Mouse (Mus musculus) MEL (cell line): ENCODE measurements around the gene Rprd2. TPM values are rescaled to one million over a fixed set of nuclear protein-coding genes. Genes with fewer than 3 reads are reported as not detected.
A peak's percentile ranks its signal among the peaks of the same experiment; 100 is the strongest.

Source experiments
- DNase-seq: peaks from one replicate; pipeline ENCODE4 v3.0.0; 2011; ENCODE audit warnings: low read depth, low spot score
- H3K27ac ChIP-seq: 2 replicates; pipeline ENCODE4 v1.5.1; 2012; ENCODE audit warnings: low read depth, mild to moderate bottlenecking, control low read depth, low read length, moderate library complexity; ENCODE audit not compliant: control insufficient read depth
- H3K27me3 ChIP-seq, 2 experiments: fragments of 150-350 bp in 1 of 2; sonication (generic) in 1 of 2; 2 replicates each; pipeline ENCODE4 v1.6.1; 2012; ENCODE audit warnings: low read length in 2 of 2, mild to moderate bottlenecking in 2 of 2, improper control_type of control experiment in 1 of 2, moderate library complexity in 1 of 2; ENCODE audit not compliant: insufficient read depth in 2 of 2, control insufficient read depth in 1 of 2
- H3K36me3 ChIP-seq, 2 experiments: 2 replicates each; pipeline ENCODE4 v1.6.1; 2012 to 2014; ENCODE audit warnings: low read length in 2 of 2, improper control_type of control experiment in 1 of 2, inconsistent platforms in 1 of 2, mild to moderate bottlenecking in 1 of 2; ENCODE audit not compliant: insufficient read depth in 2 of 2, control insufficient read depth in 1 of 2
- H3K4me1 ChIP-seq, 2 experiments: fragments of 150-350 bp in 1 of 2; sonication (generic) in 1 of 2; 2 replicates each; pipeline ENCODE4 v1.6.1; 2012; ENCODE audit warnings: low read length in 2 of 2, improper control_type of control experiment in 1 of 2, mild to moderate bottlenecking in 1 of 2; ENCODE audit not compliant: insufficient read depth in 2 of 2, control insufficient read depth in 1 of 2
- H3K4me3 ChIP-seq, 2 experiments: fragments of 150-350 bp in 1 of 2; sonication (generic) in 1 of 2; 2 replicates each; pipeline ENCODE4 v1.5.1; 2012; ENCODE audit warnings: low read depth in 2 of 2, low read length in 2 of 2, mild to moderate bottlenecking in 2 of 2, moderate library complexity in 2 of 2, control low read depth in 1 of 2, improper control_type of control experiment in 1 of 2; ENCODE audit not compliant: control insufficient read depth in 1 of 2, insufficient read depth in 1 of 2
- H3K79me2 ChIP-seq: 2 replicates; pipeline ENCODE4 v1.6.1; 2012; ENCODE audit warnings: mild to moderate bottlenecking, low read length, moderate library complexity; ENCODE audit not compliant: control insufficient read depth, poor library complexity, insufficient read depth
- H3K9ac ChIP-seq: 2 replicates; pipeline ENCODE4 v1.6.1; 2012; ENCODE audit warnings: low read depth, mild to moderate bottlenecking, control low read depth, low read length, moderate library complexity; ENCODE audit not compliant: control insufficient read depth, poor library complexity, severe bottlenecking
- H3K9me3 ChIP-seq: fragments of 150-350 bp; sonication (generic); replicated peaks from 2 replicates; pipeline ENCODE4 v1.6.1; 2012; ENCODE audit warnings: mild to moderate bottlenecking, low read length, improper control_type of control experiment, moderate library complexity; ENCODE audit not compliant: insufficient read depth
- EP300 ChIP-seq, 2 experiments: IDR thresholded peaks; 2 replicates each; pipeline ENCODE4 v1.6.1; 2011; ENCODE audit warnings: improper control_type of control experiment in 2 of 2, low read length in 2 of 2, low read depth in 1 of 2, mild to moderate bottlenecking in 1 of 2
- GABPA ChIP-seq: IDR thresholded peaks from 2 replicates; pipeline ENCODE4 v1.6.1; 2012; ENCODE audit warnings: low read depth, mild to moderate bottlenecking, inconsistent platforms, low read length, improper control_type of control experiment, moderate library complexity
- GATA1 ChIP-seq: IDR thresholded peaks from 2 replicates; pipeline ENCODE4 v1.6.1; 2011; ENCODE audit warnings: low read depth, low read length, improper control_type of control experiment
- HCFC1 ChIP-seq: IDR thresholded peaks from 2 replicates; pipeline ENCODE4 v1.6.1; 2012; ENCODE audit warnings: low read depth, mild to moderate bottlenecking, inconsistent platforms, low read length, improper control_type of control experiment, moderate library complexity
- MAFK ChIP-seq: IDR thresholded peaks from 2 replicates; pipeline ENCODE4 v1.6.1; 2011; ENCODE audit warnings: low read depth, mild to moderate bottlenecking, low read length, improper control_type of control experiment, borderline replicate concordance
- MAX ChIP-seq: IDR thresholded peaks from 2 replicates; pipeline ENCODE4 v1.6.1; 2011; ENCODE audit warnings: low read length, improper control_type of control experiment
- MXI1 ChIP-seq: IDR thresholded peaks from 2 replicates; pipeline ENCODE4 v1.6.1; 2011; ENCODE audit warnings: mild to moderate bottlenecking, low read depth, low read length, improper control_type of control experiment
- MYB ChIP-seq: IDR thresholded peaks from 2 replicates; pipeline ENCODE4 v1.6.1; 2011; ENCODE audit warnings: mild to moderate bottlenecking, low read depth, low read length, improper control_type of control experiment
- NELFE ChIP-seq: IDR thresholded peaks from 2 replicates; pipeline ENCODE4 v1.6.1; 2011; ENCODE audit warnings: low read depth, low read length, improper control_type of control experiment
- POLR2AphosphoS2 ChIP-seq: IDR thresholded peaks from 2 replicates; pipeline ENCODE4 v1.6.1; 2011; ENCODE audit warnings: low read length, improper control_type of control experiment
- POLR2AphosphoS5 ChIP-seq: IDR thresholded peaks from 2 replicates; pipeline ENCODE4 v1.6.1; 2012; ENCODE audit warnings: low read depth, borderline replicate concordance, mild to moderate bottlenecking, inconsistent platforms, low read length, moderate library complexity, mixed read lengths
- RAD21 ChIP-seq: IDR thresholded peaks from 2 replicates; pipeline ENCODE4 v1.6.1; 2011; ENCODE audit warnings: mild to moderate bottlenecking, low read depth, low read length, improper control_type of control experiment
- RCOR1 ChIP-seq: IDR thresholded peaks from 2 replicates; pipeline ENCODE4 v1.6.1; 2012; ENCODE audit warnings: low read depth, mild to moderate bottlenecking, inconsistent platforms, low read length, improper control_type of control experiment
- SIN3A ChIP-seq: IDR thresholded peaks from 2 replicates; pipeline ENCODE4 v1.6.1; 2012; ENCODE audit warnings: low read length, improper control_type of control experiment, inconsistent platforms
- TAL1 ChIP-seq: IDR thresholded peaks from 2 replicates; pipeline ENCODE4 v1.6.1; 2012; ENCODE audit warnings: mild to moderate bottlenecking, inconsistent platforms, low read length, moderate library complexity, mixed read lengths
- TBP ChIP-seq: IDR thresholded peaks from 2 replicates; pipeline ENCODE4 v1.8.0; 2011; ENCODE audit warnings: low read depth, low read length, improper control_type of control experiment
- USF1 ChIP-seq: IDR thresholded peaks from 2 replicates; pipeline ENCODE4 v1.6.1; 2014; ENCODE audit warnings: low read depth, mild to moderate bottlenecking, inconsistent platforms, low read length, improper control_type of control experiment, moderate library complexity
- USF2 ChIP-seq, 2 experiments: IDR thresholded peaks; 2 replicates each; pipeline ENCODE4 v1.6.1; 2011 to 2012; ENCODE audit warnings: improper control_type of control experiment in 2 of 2, low read length in 2 of 2, borderline replicate concordance in 1 of 2, inconsistent platforms in 1 of 2, low read depth in 1 of 2, mild to moderate bottlenecking in 1 of 2; ENCODE audit not compliant: insufficient read depth in 1 of 2
- polyA plus RNA-seq, 2 experiments: library from polyadenylated mRNA; stranded (reverse) in 1 of 2; unstranded in 1 of 2; fragments of >175 nt in 1 of 2; fragments of >200 nt in 1 of 2; gene quantifications; 2 replicates each; pipeline versions ENCODE4 v1.2.1 to v1.2.4; 2012; ENCODE audit warnings: low replicate concordance in 2 of 2, low read depth in 1 of 2; ENCODE audit not compliant: insufficient read length in 2 of 2, insufficient read depth in 1 of 2, missing spikeins in 1 of 2
- total RNA-seq: library from RNA; depleted of rRNA; stranded (reverse); fragments of 300-350 nt; gene quantifications from 2 replicates; pipeline ENCODE4 v1.2.3, GENCODE M21; 2012

The Rprd2 gene
- total and polyA plus RNA-seq, 3 experiments, result 16.3 to 42.0 (median 31.9) TPM

- TF ChIP-seq MXI1 (no peak), TAL1 (0 out of 2 replicates have a peak, but pooled peaks have one; percentile 8), GATA1 (peak; percentile 44; the same call in 1 of the 2 replicates)
- TF ChIP-seq, all 39 proteins: peak for 2
- no peaks in the 10 kb centered on the region for H3K79me2 ChIP-seq
- peak; percentile 70 for DNase-seq
- H3K9ac ChIP-seq, result no peak overlapping the region
- no peak overlapping the region for H3K27ac ChIP-seq
- no peak overlapping the region for H3K4me3 ChIP-seq
- peaks cover 2 to 17% of the 10 kb centered on the region in 2 experiments; a peak in 2 of 4 replicates for H3K4me1 ChIP-seq
- H3K27me3 ChIP-seq, result no peaks in the 10 kb centered on the region
- peaks cover 0 to 10% of the 10 kb centered on the region in 2 experiments; a peak in 2 of 4 replicates for H3K36me3 ChIP-seq
- H3K9me3 ChIP-seq, result no peaks in the 10 kb centered on the region
These were observed 96.3 kb downstream of the Rprd2 start for GRCm38 (mm10) chr3:95722386-95722785.

- TF ChIP-seq RAD21 (no peak), MAX (no peak), MAFK (no peak), EP300 (IDR thresholded peaks at IDR 0.05; ENCODE audit: low read depth in 1 of 2, low read length in 2 of 2) (no peak), GABPA (no peak), HCFC1 (no peak), RCOR1 (no peak), SIN3A (no peak), POLR2AphosphoS2 (no peak), GATA1 (0 out of 2 replicates have a peak, but pooled peaks have one; percentile 14), POLR2AphosphoS5 (no peak), NELFE (no peak), MYB (no peak), USF2 (IDR thresholded peaks at IDR 0.05; ENCODE audit: borderline replicate concordance in 1 of 2, insufficient read depth in 1 of 2, low read depth in 1 of 2, low read length in 2 of 2) (no peak), TBP (peak; percentile 11; the same call in 1 of the 2 replicates), USF1 (no peak)
- H3K9me3 ChIP-seq, result no peaks in the 10 kb centered on the region
These were observed 100.5 kb downstream of the Rprd2 start for GRCm38 (mm10) chr3:95718153-95718552.

More at GRCm38 (mm10) chr3:95718153-95718552, 100.5 kb downstream of the Rprd2 start:
- no peaks in the 10 kb centered on the region for H3K79me2 ChIP-seq
- H3K36me3 ChIP-seq, result 0 out of 4 replicates have a peak, but pooled peaks cover 0 to 4% of the 10 kb centered on the region in 2 experiments
- no peak for DNase-seq
- H3K27me3 ChIP-seq, result no peaks in the 10 kb centered on the region
- no peak overlapping the region for H3K27ac ChIP-seq
- H3K4me3 ChIP-seq, result no peak overlapping the region
- no peak overlapping the region for H3K9ac ChIP-seq
- H3K4me1 ChIP-seq, result peaks cover 0 to 9% of the 10 kb centered on the region in 2 experiments; a peak in 2 of 4 replicates
